Mouse (Mus musculus): ENCODE results near the gene D130043K22Rik.

The D130043K22Rik gene

DNA sequence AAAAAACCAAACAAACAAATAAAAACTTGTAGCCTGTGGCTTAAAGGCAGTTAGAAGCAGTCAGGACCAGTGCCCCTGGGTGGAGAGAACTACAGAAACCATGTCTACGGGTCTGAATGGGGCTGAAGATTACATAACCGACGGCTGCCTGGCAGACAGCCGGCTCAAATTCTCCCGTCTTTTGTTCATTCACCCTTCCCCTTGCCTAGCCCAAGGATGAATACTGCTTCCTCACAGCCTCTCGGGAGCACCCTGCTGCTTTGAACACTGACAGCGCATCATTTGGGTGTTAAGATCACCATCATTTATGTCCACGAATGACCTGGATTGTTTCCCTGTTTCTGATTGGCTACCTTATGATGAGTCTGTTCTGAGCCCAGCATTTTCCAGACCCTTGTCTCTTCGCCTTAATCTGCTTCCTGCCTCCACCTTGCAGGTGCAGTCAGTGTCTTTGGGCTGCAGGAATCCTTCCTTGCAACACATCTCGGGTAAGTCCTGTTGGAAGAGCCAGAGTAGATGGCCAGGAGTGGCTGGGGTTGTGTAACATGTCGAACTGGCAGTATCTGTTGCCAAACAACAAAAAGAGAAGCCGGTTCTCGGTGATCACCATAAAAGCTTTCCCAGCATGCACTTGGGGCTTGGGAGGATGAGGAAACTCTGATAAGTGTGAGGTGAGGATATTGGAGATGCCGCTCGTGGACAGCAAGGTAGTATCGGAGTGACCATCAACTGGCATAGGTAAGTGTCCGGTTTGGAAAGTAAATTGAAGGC, 97.8 kb downstream of the D130043K22Rik start, which contains the start of gene Gpld1:
Gene Gpld1 (plus strand): TSS at position 641 of the 771 bp plus-strand sequence.
- 0 out of 2 replicates have a peak, but pooled peaks have one; percentile 3 for ATAC-seq (ENCODE audit: insufficient number of reproducible peaks, low FRiP score, low TSS enrichment)

DNA sequence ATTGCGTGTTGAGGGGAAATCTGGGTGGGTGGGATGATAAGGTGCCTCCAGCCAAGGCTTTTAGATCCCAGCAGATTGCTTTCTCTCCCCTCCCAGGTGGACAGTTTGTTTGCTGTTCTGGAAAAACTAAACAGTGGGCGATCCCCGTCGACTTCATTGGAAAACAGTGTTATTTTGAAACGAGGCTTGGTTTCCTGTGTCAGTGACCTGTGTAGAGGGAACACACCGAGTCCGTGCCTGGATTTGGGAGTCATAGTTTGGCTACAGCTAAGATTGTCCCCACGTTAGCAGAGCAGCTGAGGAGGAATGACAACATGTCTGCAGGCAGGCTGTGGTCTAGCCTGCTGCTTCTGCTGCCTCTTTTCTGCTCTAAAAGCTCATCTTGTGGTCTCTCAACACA, 98.4 kb downstream of the D130043K22Rik start:
- ATAC-seq (ENCODE audit: insufficient number of reproducible peaks, low FRiP score, low TSS enrichment), result no peak

DNA sequence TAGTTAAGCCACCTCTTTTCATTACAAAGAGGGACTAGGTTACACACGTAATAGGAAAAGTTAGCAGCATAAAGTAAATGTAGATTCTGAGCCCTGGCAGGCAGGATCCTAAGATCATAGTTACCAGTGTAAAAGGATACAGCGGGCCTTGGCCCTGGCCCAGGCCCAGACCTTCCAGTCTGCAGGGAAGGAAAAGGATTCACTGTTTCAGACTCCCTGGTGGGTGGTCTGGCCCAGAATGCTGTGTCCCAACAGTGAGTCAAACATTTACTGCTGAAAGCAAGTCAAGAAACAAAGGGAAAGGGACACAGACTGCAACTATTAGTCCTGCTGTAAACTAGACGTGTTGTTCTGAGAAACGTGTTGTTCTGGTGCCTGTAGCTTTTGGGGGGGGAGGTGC, 100.6 kb downstream of the D130043K22Rik start:
- ATAC-seq (ENCODE audit: insufficient number of reproducible peaks, low FRiP score, low TSS enrichment), result no peak

DNA sequence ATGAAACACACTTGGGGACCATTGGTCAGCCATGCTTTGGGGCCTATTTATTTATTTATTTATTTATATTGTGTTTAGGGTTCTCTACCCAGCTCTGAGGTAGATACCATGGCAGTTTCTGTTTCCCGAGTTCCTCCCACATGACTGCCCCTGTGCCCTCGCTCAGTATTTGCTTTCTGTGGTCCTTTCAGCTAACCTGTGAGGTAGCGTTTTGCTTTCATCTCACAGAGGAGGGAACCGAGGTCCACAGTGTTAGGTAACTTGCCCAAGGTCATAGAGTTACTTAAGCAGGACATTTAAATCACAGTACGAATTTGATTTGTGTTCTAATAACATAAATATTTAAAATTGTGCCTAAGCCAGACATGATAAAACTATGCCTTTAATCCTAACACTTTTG, 102.2 kb downstream of the D130043K22Rik start:
- ATAC-seq (ENCODE audit: insufficient number of reproducible peaks, low FRiP score, low TSS enrichment), result no peak

DNA sequence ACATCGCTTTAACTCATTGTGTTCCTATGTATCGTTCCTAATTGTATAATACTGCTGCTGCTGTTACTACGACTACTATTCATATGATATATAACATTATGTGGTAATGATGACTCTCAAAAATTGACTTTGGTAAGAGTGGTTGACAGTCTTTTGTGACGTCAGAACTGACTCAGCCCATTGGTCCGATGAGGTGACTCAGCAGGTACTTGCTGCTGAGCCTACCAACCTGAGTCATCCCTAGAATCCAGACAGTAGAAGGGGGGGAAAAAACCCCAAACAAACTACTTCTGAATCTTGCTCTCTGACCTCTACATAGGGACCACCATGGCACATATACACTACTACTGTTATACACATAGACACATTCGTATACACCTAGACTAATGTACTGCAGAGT, 103.9 kb downstream of the D130043K22Rik start:
- ATAC-seq (ENCODE audit: insufficient number of reproducible peaks, low FRiP score, low TSS enrichment), result no peak

Data from cerebellum, adult (tissue).